9 mouse cellular contexts compared by ENCODE assay signal in genomic region chr17:81419802-81420459, GRCm38 (mm10). TPM values are rescaled to one million over a fixed set of nuclear protein-coding genes. Genes with fewer than 3 reads are reported as not detected.
DNase-seq lines count a peak whose midpoint lies in the region; ATAC-seq and TF ChIP-seq lines count a peak whose summit lies in the region.
"Had no signal": no experiment of that assay in that cellular context is flagged by ENCODE, and none has a peak within 500 bp of the region (broad histone marks: within the 10 kb centered on the region; RNA-seq: fewer than 3 reads in every experiment).

No protein-coding gene starts in this region.

- no peak for TF ChIP-seq POLR2A in limb, embryonic 14.5 days (IDR thresholded peaks at IDR 0.05; ENCODE audit: borderline replicate concordance, extremely low read depth, insufficient read depth, insufficient read length)

- H3K4me3 ChIP-seq in limb, embryonic 14.5 days (replicated peaks; ENCODE audit: low read length) = no peak overlapping the region
- H3K4me3 ChIP-seq in limb, embryonic 10.5 days = no peak overlapping the region
- H3K4me3 ChIP-seq in heart, embryonic 16.5 days (ENCODE audit: low read length) = no peak overlapping the region
- H3K4me3 ChIP-seq in lung, embryonic 16.5 days (ENCODE audit: low read length) = no peak overlapping the region
- H3K4me3 ChIP-seq in liver, embryonic 12.5 days = no peak overlapping the region

- no peak overlapping the region for H3K9ac ChIP-seq in limb, embryonic 14.5 days (ENCODE audit: low read depth, low read length, severe bottlenecking)
- H3K9ac ChIP-seq in heart, embryonic 16.5 days (ENCODE audit: low read length) = no peak overlapping the region
- H3K9ac ChIP-seq in lung, embryonic 16.5 days (ENCODE audit: low read length) = no peak overlapping the region
- H3K9ac ChIP-seq in liver, embryonic 12.5 days = no peak overlapping the region

- no peak overlapping the region for H3K4me2 ChIP-seq in limb, embryonic 14.5 days (replicated peaks; ENCODE audit: low read depth, low read length, severe bottlenecking)
- no peak overlapping the region for H3K4me2 ChIP-seq in heart, embryonic 16.5 days (ENCODE audit: low read depth, low read length)
- no peak overlapping the region for H3K4me2 ChIP-seq in lung, embryonic 16.5 days (ENCODE audit: low read depth, low read length)
- H3K4me2 ChIP-seq in liver, embryonic 12.5 days = no peak overlapping the region

- WGBS in limb, embryonic 14.5 days = 75% methylated on average over 10 of the region's 10 CpGs
- WGBS in limb, embryonic 10.5 days = 82% methylated on average over 10 of the region's 10 CpGs
- WGBS in heart, embryonic 16.5 days = 62% methylated on average over 10 of the region's 10 CpGs
- 69% methylated on average over 10 of the region's 10 CpGs for WGBS in lung, embryonic 16.5 days
- 73% methylated on average over 10 of the region's 10 CpGs for WGBS in liver, embryonic 12.5 days (ENCODE audit: insufficient replicate concordance)

- no peak overlapping the region for H3K27ac ChIP-seq in limb, embryonic 14.5 days (replicated peaks; ENCODE audit: low read depth, low read length)
- no peak overlapping the region for H3K27ac ChIP-seq in limb, embryonic 10.5 days
- H3K27ac ChIP-seq in heart, embryonic 16.5 days (ENCODE audit: low read length) = peak overlapping the region; percentile 43
- H3K27ac ChIP-seq in lung, embryonic 16.5 days (ENCODE audit: low read length) = peak overlapping the region; percentile 17; the same call in 1 of the 2 replicates
- H3K27ac ChIP-seq in liver, embryonic 12.5 days = no peak overlapping the region
- H3K27ac ChIP-seq: macrophage had no signal

- ATAC-seq in limb, embryonic 14.5 days (ENCODE audit: low FRiP score, low read depth) = peak; percentile 47; the same call in 1 of the 2 replicates
- peak; percentile 38; the same call in 1 of the 2 replicates for ATAC-seq in heart, embryonic 16.5 days (replicated peaks; ENCODE audit: extremely low read depth, insufficient read depth, low FRiP score)
- peak; percentile 47; the same call in 1 of the 2 replicates for ATAC-seq in lung, embryonic 16.5 days (ENCODE audit: low read depth)
- no peak for ATAC-seq in liver, embryonic 12.5 days

- no peaks in the 10 kb centered on the region for H3K27me3 ChIP-seq in limb, embryonic 14.5 days (ENCODE audit: control insufficient read depth, insufficient read depth, low read length)
- no peaks in the 10 kb centered on the region for H3K27me3 ChIP-seq in limb, embryonic 10.5 days (ENCODE audit: low read depth, poor library complexity, severe bottlenecking)
- H3K27me3 ChIP-seq in heart, embryonic 16.5 days (ENCODE audit: control insufficient read depth, insufficient read depth, low read length) = no peaks in the 10 kb centered on the region
- H3K27me3 ChIP-seq in lung, embryonic 16.5 days (ENCODE audit: control insufficient read depth, insufficient read depth, low read depth, low read length) = no peaks in the 10 kb centered on the region
- H3K27me3 ChIP-seq in liver, embryonic 12.5 days (replicated peaks) = no peaks in the 10 kb centered on the region

- DNase-seq in limb, embryonic 14.5 days (ENCODE audit: low spot score) = no peak
- no peak for DNase-seq in limb, embryonic 10.5 days (ENCODE audit: low spot score)
- DNase-seq in right cerebral cortex, postnatal 10 days (ENCODE audit: low spot score in 2 of 2) = peak; percentile 37 to 40
- DNase-seq in adrenal gland, adult 18-20 months (ENCODE audit: low spot score in 2 of 2) = no peak
- DNase-seq in gastrocnemius, postnatal 4 days (ENCODE audit: low spot score in 2 of 2) = no peak

- peaks cover 7% of the 10 kb centered on the region for H3K4me1 ChIP-seq in limb, embryonic 14.5 days (ENCODE audit: control insufficient read depth, insufficient read depth, low read length)
- H3K4me1 ChIP-seq in limb, embryonic 10.5 days = peaks cover 9% of the 10 kb centered on the region
- 0 out of 2 replicates have a peak, but pooled peaks cover 5% of the 10 kb centered on the region for H3K4me1 ChIP-seq in heart, embryonic 16.5 days (ENCODE audit: control insufficient read depth, insufficient read depth, low read length)
- H3K4me1 ChIP-seq in lung, embryonic 16.5 days (replicated peaks; ENCODE audit: control insufficient read depth, insufficient read depth, low read length) = no peaks in the 10 kb centered on the region
- H3K4me1 ChIP-seq in liver, embryonic 12.5 days = no peaks in the 10 kb centered on the region

- 0 out of 2 replicates have a peak, but pooled peaks cover 4% of the 10 kb centered on the region for H3K36me3 ChIP-seq in limb, embryonic 14.5 days (ENCODE audit: control insufficient read depth, insufficient read depth, low read length)
- no peaks in the 10 kb centered on the region for H3K36me3 ChIP-seq in limb, embryonic 10.5 days
- peaks cover 39% of the 10 kb centered on the region for H3K36me3 ChIP-seq in heart, embryonic 16.5 days (ENCODE audit: control insufficient read depth, insufficient read depth)
- H3K36me3 ChIP-seq in lung, embryonic 16.5 days (ENCODE audit: control insufficient read depth, insufficient read depth, low read length) = no peaks in the 10 kb centered on the region
- no peaks in the 10 kb centered on the region for H3K36me3 ChIP-seq in liver, embryonic 12.5 days

- no peaks in the 10 kb centered on the region for H3K9me3 ChIP-seq in limb, embryonic 14.5 days (ENCODE audit: control insufficient read depth, low read length)
- H3K9me3 ChIP-seq in limb, embryonic 10.5 days (replicated peaks) = no peaks in the 10 kb centered on the region
- H3K9me3 ChIP-seq in heart, embryonic 16.5 days (replicated peaks; ENCODE audit: control insufficient read depth, low read length) = no peaks in the 10 kb centered on the region
- no peaks in the 10 kb centered on the region for H3K9me3 ChIP-seq in lung, embryonic 16.5 days (ENCODE audit: control insufficient read depth, low read length)
- no peaks in the 10 kb centered on the region for H3K9me3 ChIP-seq in liver, embryonic 12.5 days (replicated peaks)

RNA-seq across cellular contexts. Expression of gene Gm11096, which starts 21.6 kb away (rescaled TPM):
- polyA plus RNA-seq in limb, embryonic 14.5 days (2012; rRNA removed) = not detected in 2 replicates
- not detected in 2 replicates for polyA plus RNA-seq in limb, embryonic 14.5 days (2014; fragmentation: Nextera tagmentation; extraction: Ambion mirVana)
- not detected in 2 replicates for polyA plus RNA-seq in limb, embryonic 10.5 days (2016; fragmentation: Nextera tagmentation; extraction: Ambion mirVana)
- polyA plus RNA-seq in heart, embryonic 16.5 days (2015; fragmentation: Nextera tagmentation; extraction: Ambion mirVana) = not detected in 2 replicates
- not detected in 2 replicates for polyA plus RNA-seq in lung, embryonic 16.5 days (2015; fragmentation: Nextera tagmentation; extraction: Ambion mirVana)
- total RNA-seq in adrenal gland, adult 18-20 months (2021) = not detected
- total RNA-seq in gastrocnemius, postnatal 4 days (2021) = not detected
- polyA plus RNA-seq in liver, embryonic 12.5 days (2016; fragmentation: Nextera tagmentation; extraction: Ambion mirVana) = not detected in 2 replicates
- polyA plus RNA-seq: macrophage had no signal

Comparison
In these comparisons a context has a peak if more than half of its experiments do, and no peak if none do; other contexts are left out.
1. DNase-seq: peak in right cerebral cortex, postnatal 10 days (2 of 2); none in limb, embryonic 14.5 days (single experiment), limb, embryonic 10.5 days (single experiment), adrenal gland, adult 18-20 months (0 of 2) and gastrocnemius, postnatal 4 days (0 of 2).
2. H3K27ac ChIP-seq: peak in heart, embryonic 16.5 days (single experiment) and lung, embryonic 16.5 days (single experiment); none in limb, embryonic 14.5 days (single experiment), limb, embryonic 10.5 days (single experiment) and liver, embryonic 12.5 days (single experiment).